Mouse (Mus musculus): Measurements from ENCODE around the gene Nid1.
"Not testable (repeated sequence)": the region's sequence is repeated elsewhere in the genome, so short reads cannot be mapped to it uniquely, and the experiment has no call there.

The Nid1 gene

GRCm38 (mm10) chr13:13493517-13493916 lies 56.2 kb downstream of the Nid1 start:
- DNase-seq = no peak

DNA sequence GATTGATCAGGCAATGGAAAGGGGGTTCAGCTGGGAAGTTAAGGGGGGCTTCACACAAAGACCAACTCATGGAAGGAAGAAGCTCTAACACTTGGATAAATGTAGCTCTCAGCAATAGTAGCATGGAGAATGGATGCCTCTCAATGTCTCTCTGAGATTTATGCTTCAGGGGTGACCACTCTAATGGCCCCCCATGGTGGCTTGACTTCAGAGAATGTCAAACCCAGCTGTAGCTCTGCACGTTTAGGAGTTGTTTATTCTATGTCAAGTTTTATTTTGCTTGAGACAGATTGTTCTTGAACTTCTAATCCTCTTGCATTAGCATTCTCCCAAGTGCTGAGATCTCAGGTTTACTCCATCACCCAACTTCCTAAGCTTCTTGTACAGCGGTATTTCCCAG lies 60.7 kb downstream of the Nid1 start:
- DNase-seq = no peak

DNA sequence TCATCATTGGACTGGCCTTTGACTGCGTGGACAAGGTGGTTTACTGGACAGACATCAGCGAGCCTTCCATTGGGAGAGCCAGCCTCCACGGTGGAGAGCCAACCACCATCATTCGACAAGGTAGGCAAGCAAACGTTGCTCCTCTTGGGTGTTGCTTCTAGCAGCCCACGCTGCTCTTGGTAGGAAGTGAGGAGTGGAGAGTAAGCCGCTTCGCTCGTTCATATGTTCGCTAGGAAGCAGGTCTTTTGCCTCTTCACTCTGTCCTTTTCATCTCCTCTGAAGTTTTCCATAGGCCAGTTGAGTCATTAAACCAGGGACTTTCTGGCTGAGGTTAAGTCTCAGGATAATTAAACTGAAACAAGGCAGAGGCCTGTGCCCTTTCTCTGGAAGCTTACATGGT lies 65.1 kb downstream of the Nid1 start:
- DNase-seq = no peak

DNA sequence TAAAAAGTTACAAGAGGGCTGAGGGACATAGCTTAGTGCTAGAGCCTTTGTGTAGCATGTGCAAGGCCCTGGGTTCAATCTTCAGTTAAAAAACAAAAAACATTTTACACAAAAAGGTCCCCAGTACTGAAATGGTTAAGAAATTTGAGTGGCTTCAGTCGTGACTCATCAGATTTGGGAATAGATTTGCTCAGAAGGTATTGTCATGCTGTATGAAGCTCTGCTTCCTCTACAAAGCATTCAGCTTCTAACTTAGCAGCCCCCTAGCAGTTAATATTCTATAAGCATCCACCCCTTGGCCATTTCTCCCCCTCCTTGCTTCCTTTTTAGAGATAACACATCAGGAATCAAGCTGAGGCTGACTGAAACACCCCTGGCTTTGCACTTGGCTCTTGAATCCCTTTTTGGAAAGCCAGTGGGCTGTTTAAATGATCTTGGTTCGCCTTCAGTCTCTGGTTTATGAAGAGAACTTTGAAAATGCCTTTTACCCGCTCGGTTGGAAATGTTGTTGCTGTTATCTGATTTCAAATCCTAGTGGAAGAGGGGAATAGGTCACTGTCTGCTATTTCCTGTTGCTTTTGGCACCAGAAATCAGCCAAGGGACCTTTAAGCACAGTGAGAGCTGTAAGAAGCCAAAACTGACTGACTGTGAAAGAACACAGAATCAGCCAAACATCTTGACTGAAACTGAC lies 66.5 kb downstream of the Nid1 start:
- no peak for DNase-seq

- DNase-seq = no peak
Measured at GRCm38 (mm10) chr13:13505063-13505462, 67.7 kb downstream of the Nid1 start.

DNA sequence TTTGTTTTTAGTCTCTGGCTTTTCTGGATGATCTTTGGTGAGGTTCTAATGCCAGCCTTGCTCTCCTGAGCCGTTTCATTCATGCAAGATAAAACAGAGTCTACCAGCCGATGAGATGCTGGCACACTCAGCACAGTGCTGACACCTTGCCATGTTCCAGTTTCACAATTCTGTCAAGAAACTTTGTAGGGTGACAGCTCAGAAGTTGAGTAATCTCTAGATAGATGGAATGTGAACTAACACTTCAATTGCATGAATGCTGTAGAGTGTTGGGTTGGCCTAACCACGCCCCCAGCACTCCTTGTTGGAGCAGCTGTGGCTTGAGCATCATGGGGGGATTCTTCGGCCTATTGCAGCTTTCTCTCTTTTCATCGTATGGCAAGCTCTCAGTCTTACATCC lies 69.2 kb downstream of the Nid1 start:
- DNase-seq = no peak

DNA sequence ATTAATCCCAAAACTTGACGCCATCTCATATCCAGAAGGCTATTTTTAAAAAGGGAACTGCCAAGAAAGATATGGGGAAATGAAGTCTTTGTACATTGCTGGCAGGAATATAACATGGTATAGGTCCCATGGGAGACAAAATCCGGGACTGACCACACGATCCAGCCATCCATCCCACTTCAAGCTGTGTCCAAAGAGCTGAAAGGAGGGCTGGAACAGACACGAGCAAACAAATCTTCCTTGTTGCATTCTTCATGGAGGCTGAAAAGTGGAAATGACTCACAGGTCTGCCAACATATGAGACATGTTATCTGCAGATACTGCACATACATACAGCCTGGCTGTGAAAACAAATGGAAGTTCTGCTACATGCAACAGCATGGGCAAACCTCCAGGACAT lies 77.5 kb downstream of the Nid1 start:
- DNase-seq = no peak

DNA sequence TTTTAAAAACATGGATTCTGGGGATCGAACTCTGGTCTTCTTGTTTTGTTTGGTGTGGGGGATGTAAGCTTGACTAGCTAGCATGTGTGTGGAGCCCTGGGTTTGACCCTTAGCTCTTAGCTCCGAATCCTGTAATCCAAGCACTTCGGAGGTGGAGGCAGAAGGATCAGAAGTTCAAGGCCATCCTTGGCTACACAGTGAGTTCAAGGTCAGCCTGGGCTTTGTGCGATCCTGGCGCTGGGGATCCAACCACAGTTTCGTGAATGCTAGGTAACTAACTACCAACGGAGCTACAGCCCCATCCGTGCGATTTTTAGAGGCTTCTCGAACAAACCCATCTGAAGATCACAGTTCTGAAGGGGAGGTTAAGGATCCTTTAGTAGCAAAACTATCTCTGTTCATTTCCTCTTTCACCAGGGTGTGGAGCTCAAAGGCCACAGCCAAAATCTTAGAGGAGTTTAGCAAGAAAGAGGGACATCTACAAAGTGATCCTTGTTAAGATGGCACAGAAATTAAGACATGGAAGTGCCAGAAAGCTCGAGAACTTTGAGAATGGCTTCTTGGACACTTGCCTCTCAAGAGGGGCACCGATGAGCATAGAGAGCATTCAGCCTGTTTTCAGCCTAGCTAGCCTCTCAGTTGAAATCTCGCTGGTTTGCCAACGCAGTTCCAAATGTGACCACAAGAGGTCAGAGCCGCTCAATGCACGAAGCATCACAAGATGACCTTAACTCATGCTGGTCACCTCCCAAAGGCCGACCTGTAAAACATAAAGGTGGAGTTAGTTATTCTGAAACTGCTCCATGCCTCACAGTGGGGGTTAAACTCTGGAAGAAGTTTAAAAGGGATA lies 79.2 kb downstream of the Nid1 start:
- DNase-seq = peak; percentile 96

- DNase-seq = no peak
Measured at GRCm38 (mm10) chr13:13518114-13518513, 80.8 kb downstream of the Nid1 start.

DNA sequence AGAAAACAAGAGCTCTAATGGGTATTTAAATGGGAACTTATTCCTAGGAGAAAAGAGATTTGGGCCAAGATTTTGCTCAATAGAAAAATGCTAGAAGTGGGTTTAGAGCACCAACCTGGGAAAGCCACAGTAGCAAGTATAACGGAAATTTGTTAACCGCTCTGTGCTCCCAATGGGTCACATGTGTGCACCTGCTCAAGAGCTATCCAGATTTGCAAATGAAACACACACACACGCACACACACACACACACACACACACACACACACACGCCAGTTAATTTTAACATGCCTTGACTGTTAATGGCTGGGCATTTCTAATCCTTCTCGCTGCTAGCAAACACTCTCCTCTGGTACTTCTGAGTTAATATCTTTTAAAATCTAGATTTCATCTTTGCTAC lies 83.1 kb downstream of the Nid1 start:
- DNase-seq = no peak

GRCm38 (mm10) chr13:13523625-13524584 lies 86.6 kb downstream of the Nid1 start:
- DNase-seq = peak; percentile 52 to 77

DNA sequence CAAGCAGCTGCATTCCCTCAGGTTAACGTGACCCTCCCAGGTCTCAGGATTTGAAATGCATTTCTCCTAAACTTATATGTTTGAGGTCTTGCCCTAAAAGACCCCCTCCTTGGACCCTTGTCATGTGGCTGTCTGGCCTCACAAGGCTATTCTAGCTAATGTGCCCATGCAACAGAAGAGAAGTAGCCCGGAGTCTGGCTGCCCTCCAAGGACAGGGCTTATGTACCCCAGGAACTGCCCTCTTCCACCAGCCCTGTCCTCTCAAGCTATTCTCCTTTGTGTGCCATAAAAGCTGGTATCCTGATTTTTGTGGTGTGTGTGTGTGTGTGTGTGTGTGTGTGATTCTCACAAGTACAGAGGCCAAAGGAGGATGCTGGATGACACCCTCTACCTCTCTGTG lies 87.9 kb downstream of the Nid1 start:
- DNase-seq = peak; percentile 31 to 32

DNA sequence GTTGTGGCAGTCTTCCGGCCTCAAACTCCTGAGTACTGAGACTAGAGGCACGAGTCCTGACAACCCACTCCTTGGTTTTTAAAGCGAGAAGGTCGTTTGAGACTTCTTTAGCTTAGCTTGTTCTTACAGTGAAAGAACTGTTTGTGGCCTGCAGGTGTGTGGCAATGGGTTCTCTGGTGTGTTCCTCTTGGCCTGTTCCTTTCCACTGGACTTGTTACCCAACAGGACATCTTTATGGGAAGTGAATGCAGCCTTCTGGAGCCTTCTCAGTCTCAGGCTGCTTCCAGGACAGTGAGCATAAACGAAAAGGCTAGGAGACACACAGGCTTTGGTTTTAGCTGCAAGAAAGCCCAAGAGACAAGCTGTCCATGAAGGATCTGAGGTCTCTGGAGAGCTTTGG lies 88.5 kb downstream of the Nid1 start:
- no peak for DNase-seq

GRCm38 (mm10) chr13:13529115-13529542 lies 91.8 kb downstream of the Nid1 start:
- DNase-seq = peak; percentile 73 to 79

DNA sequence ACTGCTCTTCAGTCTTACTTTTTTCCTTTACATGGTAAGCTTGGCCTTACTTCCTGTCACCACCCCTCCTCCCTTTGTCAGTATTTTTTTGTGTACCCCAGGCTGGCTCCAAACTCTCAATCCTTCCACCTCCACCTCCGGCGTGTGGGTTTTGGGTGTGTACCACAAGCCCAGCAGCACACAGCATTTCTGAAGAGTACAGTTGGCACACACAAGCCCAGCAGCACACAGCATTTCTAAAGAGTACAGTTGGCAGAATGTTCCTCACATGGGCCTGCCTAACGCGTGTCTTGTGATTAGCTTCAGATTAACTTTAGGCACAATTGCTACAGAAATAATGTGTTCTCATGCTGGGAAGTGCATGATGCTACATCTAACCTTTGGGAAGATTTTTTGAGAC lies 93.6 kb downstream of the Nid1 start:
- no peak for DNase-seq

GRCm38 (mm10) chr13:13531923-13532322 lies 94.6 kb downstream of the Nid1 start:
- DNase-seq = no peak

DNA sequence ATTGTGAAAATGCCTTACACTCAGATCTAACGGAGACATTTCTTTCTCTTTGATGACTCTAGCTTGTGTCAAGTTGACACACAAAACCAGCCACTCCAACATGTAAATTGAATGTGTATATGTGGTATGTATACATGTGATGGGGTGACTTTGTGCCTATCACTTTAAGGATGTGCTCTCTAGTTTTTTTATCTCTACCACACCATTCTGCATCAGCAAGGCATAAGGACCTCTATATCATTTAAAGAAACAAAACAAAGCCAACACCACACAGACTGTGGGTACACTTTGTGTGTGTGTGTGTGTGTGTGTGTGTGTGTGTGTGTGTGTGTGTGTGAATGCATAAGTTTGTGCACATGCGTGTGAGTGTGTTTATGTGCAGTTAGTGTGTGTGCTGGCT lies 99.2 kb downstream of the Nid1 start:
- no peak for DNase-seq

DNA sequence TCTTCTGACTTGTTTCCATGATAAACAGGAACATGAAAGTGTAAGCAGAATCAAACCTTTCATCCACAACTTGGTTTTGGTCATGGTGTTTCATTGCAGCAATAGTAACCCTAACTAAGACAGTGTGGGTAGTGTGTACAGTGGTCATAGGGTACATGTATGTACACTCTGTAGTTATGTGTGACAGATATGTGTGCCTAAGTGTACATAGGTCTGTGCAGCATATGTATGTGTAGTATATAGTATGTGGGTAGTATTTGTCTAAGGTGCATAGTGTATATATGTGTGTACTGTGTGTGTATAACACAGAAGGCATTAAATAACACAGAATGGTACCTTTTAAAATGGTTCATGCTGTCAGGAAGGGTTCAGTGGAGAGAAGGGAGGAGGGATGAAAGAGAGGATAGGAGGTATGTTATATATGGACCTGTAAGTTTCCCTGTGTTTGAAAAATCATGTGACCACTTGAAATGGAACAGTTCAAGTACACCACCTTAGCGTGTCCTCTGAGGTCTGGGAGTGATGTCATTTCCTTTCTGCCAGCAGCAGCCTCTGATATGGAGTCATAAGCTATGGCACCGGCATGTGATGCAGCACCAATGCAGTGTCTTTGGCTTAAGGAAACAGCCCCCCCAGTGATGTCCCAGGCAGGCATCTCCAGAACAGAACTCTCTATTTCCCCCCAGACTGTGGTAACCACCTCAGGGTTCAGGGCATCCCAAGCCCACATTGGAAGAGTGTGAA lies 100.1 kb downstream of the Nid1 start:
- DNase-seq = no peak

GRCm38 (mm10) chr13:13538585-13539300 lies 101.4 kb downstream of the Nid1 start:
- DNase-seq = peak; percentile 66 to 67

DNA sequence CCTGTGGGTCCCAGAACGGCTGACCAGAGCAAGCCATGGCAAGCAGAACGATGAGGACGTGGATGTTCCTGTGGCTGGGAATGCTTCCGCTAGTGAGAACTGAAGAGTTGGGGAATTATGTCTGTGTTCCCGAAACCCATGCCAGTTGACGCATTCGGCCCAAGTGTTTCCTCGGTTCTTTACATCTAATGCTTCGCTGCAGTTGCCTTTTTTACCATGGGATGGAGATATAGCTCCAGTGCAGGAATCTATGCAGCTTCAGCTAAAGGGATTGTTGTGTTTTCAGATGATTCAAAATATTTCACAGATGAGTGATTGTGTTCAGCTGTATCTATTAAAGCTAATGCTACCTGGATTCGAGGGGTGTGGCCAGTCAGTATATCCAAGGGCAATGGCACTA lies 105.7 kb downstream of the Nid1 start:
- DNase-seq = not testable (repeated sequence)

DNA sequence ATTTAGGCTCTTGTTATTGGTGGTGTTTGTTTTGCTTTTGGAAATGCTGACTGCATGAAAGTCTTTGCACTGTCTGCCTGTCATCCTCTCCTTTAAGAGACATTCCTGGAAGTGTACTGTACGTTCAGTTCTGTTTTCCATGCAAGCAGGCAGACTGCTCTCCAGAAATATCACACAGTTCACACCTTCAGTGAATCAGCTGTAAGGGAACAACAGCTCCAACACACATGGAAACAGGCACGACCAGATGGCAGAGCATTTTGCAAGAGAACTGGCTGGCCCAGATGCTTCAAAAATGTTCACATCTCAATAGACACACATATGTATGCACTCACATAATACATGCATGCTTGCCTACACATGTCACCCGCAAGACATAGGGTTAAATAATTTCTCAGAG lies 109.4 kb downstream of the Nid1 start:
- no peak for DNase-seq

GRCm38 (mm10) chr13:13547889-13548288 lies 110.5 kb downstream of the Nid1 start:
- no peak for DNase-seq

All from cerebellum, postnatal 14 days (tissue).